Mouse (Mus musculus): ENCODE results near the gene Pde4a.

Pde4a gene

GRCm38 (mm10) chr9:21183421-21183820 lies 17.9 kb downstream of the Pde4a start:
- DNase-seq (ENCODE audit: low read depth, low spot score), result no peak

GRCm38 (mm10) chr9:21183905-21184413 lies 18.4 kb downstream of the Pde4a start:
- DNase-seq (ENCODE audit: low read depth, low spot score), result no peak

GRCm38 (mm10) chr9:21184733-21185132 lies 19.2 kb downstream of the Pde4a start:
- DNase-seq (ENCODE audit: low read depth, low spot score), result no peak

- DNase-seq (ENCODE audit: low read depth, low spot score), result no peak
Observed at GRCm38 (mm10) chr9:21185436-21185835, 19.9 kb downstream of the Pde4a start.

- peak; percentile 74 for DNase-seq (ENCODE audit: low read depth, low spot score)
Observed at GRCm38 (mm10) chr9:21189905-21190304, 24.4 kb downstream of the Pde4a start.

- no peak for DNase-seq (ENCODE audit: low read depth, low spot score)
Observed at GRCm38 (mm10) chr9:21190670-21191069, 25.2 kb downstream of the Pde4a start.

- no peak for DNase-seq (ENCODE audit: low read depth, low spot score)
Observed at GRCm38 (mm10) chr9:21193786-21194185, 28.3 kb downstream of the Pde4a start.

GRCm38 (mm10) chr9:21194787-21195493 lies 29.4 kb downstream of the Pde4a start:
- no peak for DNase-seq (ENCODE audit: low read depth, low spot score)

- peak; percentile 51 for DNase-seq (ENCODE audit: low read depth, low spot score)
Observed at GRCm38 (mm10) chr9:21195736-21196505, 30.4 kb downstream of the Pde4a start.

- DNase-seq (ENCODE audit: low read depth, low spot score), result no peak
Observed at GRCm38 (mm10) chr9:21196521-21197433, 31.3 kb downstream of the Pde4a start.

GRCm38 (mm10) chr9:21197981-21198380 lies 32.5 kb downstream of the Pde4a start:
- DNase-seq (ENCODE audit: low read depth, low spot score), result peak; percentile 52

GRCm38 (mm10) chr9:21198960-21199359 lies 33.4 kb downstream of the Pde4a start:
- DNase-seq (ENCODE audit: low read depth, low spot score), result no peak

- DNase-seq (ENCODE audit: low read depth, low spot score), result peak; percentile 88
Observed at GRCm38 (mm10) chr9:21204156-21204527, 38.6 kb downstream of the Pde4a start.

GRCm38 (mm10) chr9:21204528-21205272 lies 39.2 kb downstream of the Pde4a start:
- DNase-seq (ENCODE audit: low read depth, low spot score), result peak; percentile 80

- no peak for DNase-seq (ENCODE audit: low read depth, low spot score)
Observed at GRCm38 (mm10) chr9:21206848-21207247, 41.3 kb downstream of the Pde4a start.

- no peak for DNase-seq (ENCODE audit: low read depth, low spot score)
Observed at GRCm38 (mm10) chr9:21208626-21209025, 43.1 kb downstream of the Pde4a start.

- DNase-seq (ENCODE audit: low read depth, low spot score), result no peak
Observed at GRCm38 (mm10) chr9:21210821-21211220, 45.3 kb downstream of the Pde4a start.

GRCm38 (mm10) chr9:21211624-21212023 lies 46.1 kb downstream of the Pde4a start:
- no peak for DNase-seq (ENCODE audit: low read depth, low spot score)

GRCm38 (mm10) chr9:21213617-21214190 lies 48.2 kb downstream of the Pde4a start:
- peak; percentile 76 for DNase-seq (ENCODE audit: low read depth, low spot score)

- DNase-seq (ENCODE audit: low read depth, low spot score), result peak; percentile 46
Observed at GRCm38 (mm10) chr9:21216050-21216841, 50.7 kb downstream of the Pde4a start.

Data from R1 (cell line).